Mouse (Mus musculus) cerebellum, postnatal 14 days (tissue): Measurements from ENCODE around the gene Slc10a1.

Experiments
- DNase-seq, 2 experiments: peaks; one replicate each; pipeline ENCODE4 v3.0.0; 2021; ENCODE audit warnings: mixed read lengths in 2 of 2

Gene Slc10a1

DNA sequence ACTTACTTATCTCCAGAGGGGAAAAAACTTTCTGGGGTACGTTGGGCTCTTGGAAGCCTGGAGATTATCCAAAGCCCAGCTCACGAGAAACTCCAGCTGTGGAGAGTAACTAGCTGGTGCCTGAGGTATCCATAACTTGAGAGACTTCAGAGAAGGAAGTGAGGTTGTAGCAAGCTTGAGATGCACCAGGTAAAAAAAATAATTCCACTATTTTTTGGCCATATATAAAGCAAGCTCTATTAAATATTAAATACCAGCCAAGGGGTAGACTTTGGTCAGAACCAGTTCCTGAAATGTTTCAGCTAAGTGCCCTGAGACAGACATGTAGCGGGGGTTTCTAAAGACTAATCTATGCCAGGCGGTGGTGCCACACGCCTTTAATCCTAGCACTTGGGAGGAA, at the start of gene Slc10a1:
TSS of gene Slc10a1 (minus strand) at position 101 of the 400 bp plus-strand sequence.
- no peak for DNase-seq

DNA sequence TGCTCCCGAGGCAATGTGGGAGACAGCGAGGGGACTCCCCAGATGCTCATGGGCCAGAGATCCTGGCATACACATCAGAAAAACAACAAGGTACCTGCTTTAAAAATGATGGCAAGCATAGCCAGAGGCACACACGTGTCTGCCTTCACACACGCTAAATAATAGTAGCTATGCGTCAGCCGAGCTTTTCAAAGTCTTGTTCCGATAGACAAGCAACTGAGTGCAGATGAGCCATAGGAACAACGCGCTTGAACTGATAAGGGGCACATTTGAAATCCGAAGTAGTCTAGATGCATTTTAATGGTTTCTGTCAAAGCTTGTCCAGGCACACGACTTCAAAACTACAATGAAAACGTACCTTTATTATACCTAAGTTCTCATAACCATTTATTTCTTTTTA, 49.1 kb upstream of the Slc10a1 start:
- no peak for DNase-seq

DNA sequence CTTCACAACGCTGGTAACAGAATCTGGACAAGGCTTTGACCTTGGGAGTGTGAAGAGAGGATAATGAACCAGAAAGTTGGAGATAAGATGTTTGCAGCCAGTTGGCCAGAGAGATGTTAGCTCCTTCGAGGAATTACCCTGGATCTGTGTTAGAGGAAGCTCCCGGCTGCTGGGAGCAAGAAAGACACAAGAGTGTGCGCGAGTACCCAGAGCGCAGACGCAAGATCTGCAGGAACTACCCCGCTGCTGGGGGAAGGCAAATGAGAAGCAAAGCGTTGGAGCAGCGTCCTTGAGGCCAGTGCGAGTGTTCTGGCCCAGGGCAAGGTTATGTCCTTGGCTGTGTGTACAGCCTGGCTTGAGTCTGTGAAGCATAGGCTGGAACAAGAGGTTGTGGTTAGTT, 45.0 kb upstream of the Slc10a1 start:
- DNase-seq: no peak

DNA sequence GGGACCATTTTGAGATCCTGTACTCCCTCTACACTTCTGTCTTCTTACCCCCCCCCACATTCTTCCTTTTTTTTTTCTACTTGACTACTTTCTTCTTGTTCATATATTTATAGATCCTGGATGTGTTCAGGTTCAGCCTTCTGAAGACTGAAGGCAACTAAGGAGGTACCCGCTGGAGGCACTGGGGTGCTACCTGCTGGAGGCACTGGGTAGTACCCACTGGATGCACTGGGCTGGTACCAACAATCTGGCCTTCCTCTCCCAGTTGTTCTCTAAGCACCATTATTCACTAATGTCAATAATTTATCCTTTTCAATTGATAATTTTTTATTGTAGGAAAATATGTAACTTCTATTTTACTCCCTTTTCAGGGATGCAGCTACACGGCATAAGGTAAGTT, 43.5 kb upstream of the Slc10a1 start:
- DNase-seq: no peak

DNA sequence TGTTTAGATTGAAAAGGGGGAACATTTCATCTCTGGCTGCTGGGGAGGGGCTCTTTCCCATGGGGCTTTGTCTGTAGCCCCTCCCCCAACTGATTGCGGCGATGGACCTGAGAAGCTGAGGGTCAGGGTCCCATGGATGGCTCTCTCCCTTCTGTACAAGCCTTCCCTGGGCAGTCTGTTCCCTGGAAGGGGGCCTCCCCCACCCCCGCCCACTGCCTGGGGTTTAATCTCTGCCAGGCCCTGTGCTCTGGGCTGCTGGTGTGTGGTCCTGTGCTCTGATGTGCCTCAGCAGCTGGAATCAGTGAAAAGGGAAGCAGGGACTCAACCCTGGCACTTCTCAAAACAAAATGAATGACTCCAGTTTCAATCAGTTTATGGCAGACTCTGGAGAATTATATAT, 41.3 kb upstream of the Slc10a1 start:
- DNase-seq: no peak

DNA sequence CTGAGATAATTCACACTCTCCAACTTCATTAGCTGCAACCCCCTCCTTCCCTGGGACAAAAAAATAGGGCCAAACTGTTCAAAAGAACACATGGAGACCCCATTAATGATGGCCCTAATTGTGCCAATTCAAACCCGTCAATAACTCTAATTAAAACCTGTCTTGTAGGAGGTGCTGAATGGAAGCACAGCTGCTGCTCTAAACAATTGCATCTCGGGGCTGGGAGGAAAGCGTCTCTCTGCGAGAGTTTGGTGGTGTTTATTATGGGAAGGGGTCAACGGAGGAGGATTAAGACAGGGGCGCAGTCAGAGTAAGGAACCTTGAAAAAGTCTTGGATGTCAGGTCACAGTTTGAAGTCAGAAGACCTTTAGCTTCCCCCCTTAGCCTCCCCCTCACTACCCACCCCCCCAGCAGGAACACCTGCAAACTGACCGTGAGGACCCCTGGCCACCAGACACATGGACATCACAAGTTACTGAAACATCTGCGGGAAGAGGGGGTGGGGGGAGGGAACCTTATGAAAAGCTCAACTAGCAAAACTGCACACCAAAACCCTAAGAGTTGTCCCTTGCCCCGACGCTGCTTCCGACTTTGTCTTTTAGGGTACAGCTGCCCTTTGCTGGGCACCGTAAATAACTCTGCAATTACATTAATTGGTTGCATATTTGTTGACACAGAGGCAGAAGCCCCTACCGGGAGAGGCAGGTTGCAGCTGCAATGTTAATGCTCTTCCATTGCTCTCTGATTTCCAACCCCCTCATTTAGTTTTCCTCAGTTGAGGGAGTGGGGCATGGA, 34.5 kb upstream of the Slc10a1 start:
- DNase-seq: no peak

DNA sequence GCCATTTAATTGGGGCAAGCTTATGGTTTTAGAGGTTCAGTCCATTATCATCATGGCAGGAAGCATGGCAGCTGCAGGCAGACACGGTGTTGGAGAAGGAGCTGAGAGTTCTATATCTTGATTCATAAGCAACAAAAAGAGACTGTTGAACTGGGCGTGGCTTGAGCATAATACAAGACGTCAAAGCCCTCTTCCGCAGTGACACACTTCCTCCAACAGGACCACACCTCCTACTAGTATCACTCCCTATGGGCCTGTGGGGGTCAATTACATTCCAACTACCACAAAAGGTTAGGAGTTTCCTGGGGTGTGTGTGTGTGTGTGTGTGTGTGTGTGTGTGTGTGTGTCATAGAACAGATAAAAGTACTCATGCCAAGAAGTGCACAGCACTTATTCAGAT, 32.4 kb upstream of the Slc10a1 start:
- no peak for DNase-seq

DNA sequence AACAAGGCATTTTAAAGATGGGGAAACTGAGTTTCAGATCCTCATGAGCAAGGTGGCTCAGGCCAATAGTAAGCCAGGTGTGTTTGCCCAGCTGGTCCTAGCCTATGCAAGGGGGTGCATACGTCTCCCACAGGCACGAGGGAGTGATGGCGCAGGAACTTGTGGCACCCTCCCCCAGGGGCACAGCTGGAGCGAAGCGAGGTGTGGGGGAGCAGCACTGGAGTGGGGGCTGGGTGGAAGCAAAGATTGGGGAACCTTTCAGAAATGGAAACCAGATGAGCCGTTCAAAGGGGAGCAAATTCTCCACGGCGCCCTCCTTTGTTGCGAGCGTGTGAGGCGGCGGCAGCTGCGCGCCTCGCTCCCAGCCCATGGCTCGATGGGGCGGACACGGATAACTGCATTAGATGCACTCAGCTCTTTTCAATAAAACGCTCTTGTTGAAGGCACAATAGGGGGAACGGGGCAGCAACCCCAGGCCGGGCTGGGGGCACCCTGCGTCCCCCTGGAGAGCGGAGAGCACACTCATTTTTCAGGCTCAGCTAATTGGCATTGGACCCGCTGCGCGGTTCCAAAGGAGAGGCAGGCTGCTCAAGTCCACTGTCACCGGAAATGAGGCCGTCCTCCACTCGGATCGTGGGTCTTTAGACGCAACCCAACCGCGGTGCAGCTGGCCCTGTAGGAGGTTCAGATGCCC, 30.2 kb upstream of the Slc10a1 start:
- no peak for DNase-seq

DNA sequence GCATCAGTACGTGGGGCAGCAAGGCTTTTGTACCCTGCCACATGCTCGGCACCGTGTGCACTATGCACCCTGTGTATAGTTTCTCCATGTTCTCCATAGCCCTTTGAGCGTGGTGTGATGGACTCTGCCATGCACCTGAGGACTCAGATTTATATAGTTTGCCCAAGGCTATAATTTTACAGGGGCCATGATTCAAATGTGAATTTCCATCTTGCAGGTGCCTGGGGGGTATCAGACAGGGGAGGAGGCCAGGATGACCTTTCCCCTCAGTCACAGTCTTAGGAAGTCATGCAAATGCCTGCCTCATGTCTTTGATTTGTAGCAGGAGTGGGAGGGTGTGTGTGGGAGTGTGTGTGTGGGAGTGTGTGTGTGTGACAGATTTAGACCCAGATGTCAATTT, 29.1 kb upstream of the Slc10a1 start:
- no peak for DNase-seq

DNA sequence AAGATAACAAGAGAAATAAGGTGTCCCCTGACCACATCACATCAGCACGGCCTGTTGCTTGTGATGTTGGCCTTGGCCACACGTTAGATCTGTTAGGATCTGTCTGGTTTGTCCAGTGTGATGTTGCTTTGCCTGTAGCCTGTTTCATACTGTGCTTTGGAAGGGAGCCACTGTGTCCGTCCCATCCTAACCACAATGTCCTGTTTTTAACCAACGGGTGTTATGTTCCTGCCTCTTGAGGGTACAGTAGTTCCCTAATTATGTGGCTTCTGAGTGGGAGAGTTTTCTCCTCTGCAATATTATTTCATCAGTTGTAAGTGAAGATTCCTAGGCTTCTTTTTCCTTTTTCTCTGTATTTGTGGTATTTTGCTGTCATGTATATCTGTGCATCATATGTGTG, 26.8 kb upstream of the Slc10a1 start:
- DNase-seq: no peak

DNA sequence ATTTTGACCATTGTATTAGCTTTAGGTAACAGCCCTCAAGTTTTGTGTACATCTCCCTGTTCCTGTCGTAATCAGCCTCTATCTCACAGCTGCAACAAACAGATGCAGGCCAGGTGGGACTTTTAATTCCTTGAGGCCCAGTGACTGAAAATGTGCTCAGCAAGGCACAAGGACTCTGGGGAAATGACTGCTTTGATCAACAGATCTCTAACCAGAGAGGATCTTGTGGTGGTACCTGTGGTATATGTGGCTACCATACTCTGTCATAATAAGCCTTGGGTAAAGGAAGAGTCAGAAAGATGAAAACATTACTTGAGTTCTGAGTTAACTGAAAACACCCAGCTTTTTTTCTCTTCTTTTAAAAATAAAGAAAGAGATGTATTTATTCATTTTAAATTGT, 25.3 kb upstream of the Slc10a1 start:
- no peak for DNase-seq

DNA sequence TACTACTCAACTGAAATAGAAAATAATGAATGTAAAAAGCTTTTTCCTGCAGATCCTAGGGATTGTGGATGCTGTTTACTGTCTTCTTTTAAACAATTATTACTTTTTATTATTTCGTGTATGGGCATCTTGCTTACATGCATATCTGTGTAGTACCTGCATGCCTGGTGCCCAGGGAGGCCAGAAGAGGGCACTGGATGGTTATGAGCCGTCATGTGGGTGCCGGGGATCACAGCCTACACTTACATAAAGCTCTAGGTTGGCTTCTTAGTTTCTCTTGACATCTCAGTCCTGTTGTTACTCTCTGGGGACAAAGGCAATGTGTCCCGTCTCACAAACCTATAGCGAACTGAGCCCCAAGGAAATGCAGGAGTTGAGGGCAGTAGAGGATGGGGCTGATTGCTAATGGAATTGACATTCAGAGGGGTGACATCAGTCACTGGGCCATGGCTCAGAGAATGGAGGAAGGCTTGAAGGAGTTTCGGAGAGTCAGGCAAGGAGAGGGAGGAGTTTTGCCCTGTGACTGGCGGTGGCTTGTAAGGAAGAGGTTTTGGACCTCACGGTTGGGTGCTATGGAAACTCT, 24.1 kb upstream of the Slc10a1 start:
- no peak for DNase-seq

DNA sequence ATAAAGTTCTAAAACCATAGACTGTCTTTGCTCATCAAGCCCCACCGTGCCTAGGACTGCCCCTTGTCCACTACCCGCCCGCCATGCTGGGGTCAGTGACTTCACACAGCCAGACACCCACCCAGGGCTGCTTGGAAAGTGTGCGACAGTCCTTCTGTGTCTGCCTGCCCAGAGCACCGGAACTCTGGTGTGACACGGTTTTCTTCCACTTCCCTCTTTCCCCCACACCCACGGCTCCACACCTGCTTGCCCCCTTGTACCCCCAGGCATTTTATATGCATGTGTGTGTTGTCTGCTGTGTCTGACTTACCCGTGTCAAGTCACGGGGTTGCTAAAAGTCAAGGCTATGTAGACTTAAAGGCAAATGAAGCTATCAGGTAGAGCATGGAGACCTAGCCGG, 23.3 kb upstream of the Slc10a1 start:
- DNase-seq: no peak

DNA sequence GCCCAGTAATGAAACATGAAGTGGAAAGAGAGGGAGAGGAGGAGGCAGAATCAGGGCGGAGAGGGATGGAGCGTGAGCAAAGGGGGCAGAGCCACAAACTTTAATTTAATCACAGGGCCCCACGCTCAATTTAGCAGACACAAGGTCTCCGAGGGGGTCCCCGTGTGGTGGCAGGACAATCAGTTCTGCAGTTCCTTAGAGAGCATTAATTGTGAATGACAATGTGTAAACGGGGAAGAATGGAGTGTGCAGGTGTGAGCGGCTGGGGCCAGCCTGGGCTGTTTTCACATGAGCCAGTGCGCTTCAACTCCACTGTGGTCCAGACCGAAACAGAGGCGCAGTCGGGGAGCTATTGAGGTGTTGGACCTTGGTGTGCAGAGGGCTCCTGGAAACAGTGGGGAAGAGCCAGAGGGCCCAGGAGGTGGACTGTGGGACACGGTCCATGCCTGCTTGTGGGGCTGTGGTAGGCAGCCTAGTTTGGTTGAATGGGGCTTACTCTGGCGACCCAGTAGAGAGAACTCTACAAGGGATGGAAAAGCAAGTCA, 22.5 kb upstream of the Slc10a1 start:
- no peak for DNase-seq

DNA sequence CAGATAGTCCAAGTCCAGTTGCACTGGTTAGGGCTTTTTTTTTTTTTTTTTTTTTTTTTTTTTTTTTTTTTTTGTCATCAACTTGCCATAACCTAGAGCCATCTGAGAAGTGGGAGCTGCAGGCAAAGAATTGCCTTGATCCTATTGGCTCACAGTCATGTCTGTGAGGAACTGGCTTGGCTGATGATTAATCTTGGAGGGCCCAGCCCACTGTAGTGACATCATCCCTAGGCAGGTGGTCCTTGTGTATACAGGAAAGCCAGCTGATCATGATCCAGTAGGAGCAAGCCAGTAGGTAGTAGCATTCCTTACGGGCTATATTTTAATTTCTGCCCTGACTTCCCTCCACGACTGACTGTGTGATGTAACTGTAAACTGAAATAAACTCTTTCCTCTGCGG, 19.8 kb upstream of the Slc10a1 start:
- no peak for DNase-seq

DNA sequence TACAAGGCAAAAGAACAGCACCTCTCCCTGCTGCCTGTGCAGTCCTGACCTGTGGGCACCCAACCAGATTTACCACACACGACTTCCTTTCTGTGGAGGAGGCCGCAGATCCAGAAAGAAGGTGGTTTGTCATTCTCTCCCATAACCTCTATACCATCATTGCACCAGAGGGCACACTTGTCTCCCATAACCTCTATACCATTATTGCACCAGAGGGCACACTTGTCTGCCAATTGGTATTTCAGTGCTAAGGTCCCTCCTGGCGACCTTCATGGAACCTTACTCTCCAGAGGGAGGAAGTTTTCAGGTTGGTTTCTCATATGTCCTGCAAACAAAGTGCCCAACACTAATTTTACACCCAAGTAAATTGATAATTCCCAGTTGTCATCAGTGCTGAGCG, 18.1 kb upstream of the Slc10a1 start:
- no peak for DNase-seq

DNA sequence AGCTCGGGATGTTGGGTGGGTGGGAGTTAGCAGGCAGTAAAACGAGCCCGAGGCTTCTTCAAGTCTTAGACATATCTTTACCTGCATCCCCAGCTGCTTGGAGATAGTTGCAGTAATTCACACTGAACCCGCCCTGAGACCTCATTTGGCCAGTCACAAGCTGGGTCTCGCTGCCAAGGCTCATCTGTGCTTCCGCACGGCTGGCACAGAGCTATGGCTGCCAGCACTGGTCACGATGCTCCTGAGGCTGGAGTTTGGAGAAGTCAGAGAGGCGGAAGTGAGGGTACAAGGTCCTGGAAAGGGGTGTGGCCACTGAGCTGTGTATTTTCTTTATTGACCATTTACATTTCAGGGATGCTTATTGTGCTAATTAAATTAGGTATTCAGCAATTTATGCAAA, 15.2 kb upstream of the Slc10a1 start:
- peak; percentile 57 to 64 for DNase-seq

DNA sequence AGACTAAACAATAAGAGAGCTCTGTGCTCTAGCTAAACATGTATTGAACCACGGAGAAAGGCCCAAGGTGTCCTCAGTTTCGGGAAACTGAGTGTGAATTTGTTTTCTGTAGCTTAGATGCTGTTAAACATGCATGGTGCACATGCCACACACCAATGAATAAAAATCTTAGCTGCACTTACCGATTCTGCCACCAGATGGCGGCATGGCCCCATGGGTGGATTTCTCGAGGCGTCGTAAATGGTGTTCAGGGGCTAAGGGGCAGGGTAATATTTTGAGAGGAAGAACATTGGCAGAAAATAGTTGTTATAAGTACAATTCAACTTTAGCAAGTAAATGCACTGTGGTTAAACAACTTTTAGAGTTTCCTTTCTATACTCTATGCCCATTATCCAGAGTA, 13.8 kb upstream of the Slc10a1 start:
- peak; percentile 90 to 91 for DNase-seq

DNA sequence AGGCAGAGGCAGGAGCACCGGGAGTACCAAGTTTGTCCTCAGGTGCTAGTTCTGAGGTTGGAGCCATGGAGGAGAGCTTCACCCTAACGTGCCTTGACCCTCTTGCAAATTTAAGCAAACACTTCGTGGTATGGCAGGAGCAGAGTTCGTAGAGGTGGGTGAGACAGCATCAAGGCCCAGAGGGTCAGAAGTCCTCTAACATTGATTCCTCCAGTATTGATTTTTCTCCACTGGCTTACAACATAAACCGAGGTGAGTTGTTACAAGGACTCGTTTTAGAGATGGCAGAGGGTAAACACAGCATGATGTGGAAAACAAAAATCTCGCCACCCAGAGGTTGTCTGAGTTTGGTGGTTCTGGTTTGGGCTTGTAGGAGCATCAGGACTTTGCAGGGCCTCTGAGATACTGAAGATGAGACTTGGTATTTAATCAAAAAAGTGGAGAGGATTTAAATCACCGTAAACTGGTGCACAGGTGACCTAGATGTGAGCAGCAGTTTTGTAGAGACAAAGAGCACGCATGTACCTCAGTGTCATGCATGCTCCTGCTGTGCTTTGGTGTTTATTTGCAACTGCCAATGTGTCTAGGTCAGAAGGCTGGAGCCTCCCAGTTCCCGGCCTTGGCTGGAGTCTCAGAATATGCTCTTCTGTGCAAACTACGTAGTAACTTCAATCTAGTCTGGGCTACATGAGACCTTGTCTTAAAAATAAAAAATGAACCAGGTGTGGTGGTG, 7.6 kb upstream of the Slc10a1 start:
- no peak for DNase-seq

DNA sequence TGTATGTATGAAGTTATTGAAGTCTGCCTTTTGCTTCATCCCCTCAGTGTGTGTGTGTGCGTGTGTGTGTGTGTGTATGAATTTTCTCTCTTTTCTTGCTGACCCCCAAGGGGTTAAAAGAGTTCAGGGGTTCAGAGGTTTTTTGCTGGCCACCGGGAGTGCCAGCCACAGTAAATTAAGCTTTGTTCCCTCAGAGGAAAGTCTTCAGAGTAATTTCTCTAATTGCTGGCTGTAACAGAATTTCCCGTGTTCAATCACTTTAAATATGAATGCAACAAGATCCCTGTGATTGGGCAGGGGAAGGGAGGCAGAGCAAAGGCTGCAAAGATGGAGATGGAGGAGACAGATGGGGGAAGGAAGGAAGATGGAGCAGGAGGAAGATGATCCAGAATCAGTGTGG, 3.3 kb upstream of the Slc10a1 start:
- no peak for DNase-seq

DNA sequence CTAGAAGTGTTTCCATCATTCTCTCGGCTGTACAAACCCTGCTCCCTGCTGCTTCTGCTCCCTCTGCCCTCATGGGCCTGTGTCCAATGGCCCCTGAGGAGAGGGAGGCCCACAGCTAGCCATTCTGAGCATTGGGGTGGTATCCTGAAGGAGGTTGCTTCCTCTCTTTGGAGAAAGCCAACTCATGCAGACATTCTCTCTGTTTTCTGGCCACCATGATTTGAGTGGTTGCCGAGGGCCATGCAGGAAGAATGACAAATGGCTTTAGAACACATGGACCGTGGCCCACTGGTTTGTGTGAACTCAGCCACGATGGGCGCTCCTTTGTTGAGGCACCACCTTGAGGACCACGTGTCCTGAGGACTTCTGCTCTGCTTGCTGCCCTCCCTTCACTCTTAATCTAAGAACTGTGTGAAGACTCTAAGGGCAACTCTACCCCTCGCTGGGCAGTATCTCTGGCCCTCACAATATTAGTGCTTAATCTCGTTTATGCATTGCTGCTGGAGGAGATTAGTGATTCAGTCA, 1.7 kb upstream of the Slc10a1 start:
- no peak for DNase-seq

DNA sequence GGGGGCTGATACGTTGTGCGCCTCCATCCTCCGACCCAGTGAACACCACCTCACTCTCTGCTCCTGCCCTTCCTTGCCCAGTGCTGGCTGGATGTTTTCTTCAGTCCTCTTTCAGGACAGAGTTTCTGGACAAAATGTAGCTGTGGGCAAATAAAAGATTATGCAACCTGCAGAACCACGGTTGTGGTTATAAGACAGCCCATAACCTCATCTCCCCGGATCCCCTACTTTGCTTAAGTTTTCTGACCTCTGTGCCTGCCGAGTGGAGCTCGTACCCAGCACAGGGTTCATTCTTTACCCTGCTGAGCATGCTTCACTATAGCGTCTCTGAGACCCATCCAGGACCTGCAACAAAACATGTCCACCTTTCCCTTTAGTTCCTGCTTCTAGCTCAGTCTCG, 587 bp downstream of the Slc10a1 start:
- DNase-seq: no peak
